Mouse (Mus musculus): Measurements from ENCODE around the gene Efs.

The Efs gene

GRCm38 (mm10) chr14:54920076-54920685 lies 5.7 kb downstream of the Efs start:
- no peak for DNase-seq (ENCODE audit: low spot score)

GRCm38 (mm10) chr14:54913343-54913742 lies 12.6 kb downstream of the Efs start:
- no peak for DNase-seq (ENCODE audit: low spot score)

GRCm38 (mm10) chr14:54912886-54913285 lies 13.0 kb downstream of the Efs start, which contains the start of gene Slc22a17:
TSS of gene Slc22a17 (minus strand) at chr14:54913132.
- DNase-seq (ENCODE audit: low spot score) = no peak

- DNase-seq (ENCODE audit: low spot score) = no peak
Measured at GRCm38 (mm10) chr14:54912109-54912850, 13.6 kb downstream of the Efs start.

GRCm38 (mm10) chr14:54908682-54909081 lies 17.2 kb downstream of the Efs start:
- no peak for DNase-seq (ENCODE audit: low spot score)

- no peak for DNase-seq (ENCODE audit: low spot score)
Measured at GRCm38 (mm10) chr14:54903641-54904040, 22.3 kb downstream of the Efs start.

GRCm38 (mm10) chr14:54900383-54900782 lies 25.5 kb downstream of the Efs start:
- no peak for DNase-seq (ENCODE audit: low spot score)

GRCm38 (mm10) chr14:54897445-54897844 lies 28.5 kb downstream of the Efs start:
- DNase-seq (ENCODE audit: low spot score) = no peak

GRCm38 (mm10) chr14:54894296-54895151 lies 31.4 kb downstream of the Efs start:
- DNase-seq (ENCODE audit: low spot score) = peak; percentile 56

GRCm38 (mm10) chr14:54893651-54894181 lies 32.2 kb downstream of the Efs start:
- DNase-seq (ENCODE audit: low spot score) = peak; percentile 94

- no peak for DNase-seq (ENCODE audit: low spot score)
Measured at GRCm38 (mm10) chr14:54892200-54892599, 33.7 kb downstream of the Efs start, which contains the start of gene Pabpn1. TSS of gene Pabpn1 (plus strand) at chr14:54892500.

- DNase-seq (ENCODE audit: low spot score) = no peak
Measured at GRCm38 (mm10) chr14:54885309-54885708, 40.6 kb downstream of the Efs start.

GRCm38 (mm10) chr14:54884022-54884712 lies 41.8 kb downstream of the Efs start:
- no peak for DNase-seq (ENCODE audit: low spot score)

- peak; percentile 29 for DNase-seq (ENCODE audit: low spot score)
Measured at GRCm38 (mm10) chr14:54883154-54884021, 42.5 kb downstream of the Efs start, which contains the start of the genes Bcl2l2 and Gm20521. TSS of gene Bcl2l2 (plus strand) at chr14:54883377. TSS of gene Gm20521 (plus strand) at chr14:54883441.

- DNase-seq (ENCODE audit: low spot score) = peak; percentile 43
Measured at GRCm38 (mm10) chr14:54877048-54877715, 48.7 kb downstream of the Efs start, which contains the start of gene Ppp1r3e. TSS of gene Ppp1r3e (minus strand) at chr14:54877550.

- DNase-seq (ENCODE audit: low spot score) = peak; percentile 77
Measured at GRCm38 (mm10) chr14:54876539-54877047, 49.3 kb downstream of the Efs start.

GRCm38 (mm10) chr14:54875844-54876538 lies 49.9 kb downstream of the Efs start:
- no peak for DNase-seq (ENCODE audit: low spot score)

- no peak for DNase-seq (ENCODE audit: low spot score)
Measured at GRCm38 (mm10) chr14:54874165-54874564, 51.8 kb downstream of the Efs start.

- no peak for DNase-seq (ENCODE audit: low spot score)
Measured at GRCm38 (mm10) chr14:54870861-54871260, 55.1 kb downstream of the Efs start, which contains the start of gene Homez. TSS of gene Homez (minus strand) at chr14:54870961.
